Mouse (Mus musculus) ES-E14 (cell line): ENCODE measurements at regions not wholly inside any gene's neighbourhood (a gene's known extent, or its start where the extent isn't known, plus 50 kb on each side); places are given as distances from the start of the nearest gene placed in this dataset.

Source experiments
- DNase-seq: peaks from one replicate; pipeline ENCODE4 v3.0.0-alpha.2; 2013; ENCODE audit warnings: low read depth, low spot score
- H3K27ac ChIP-seq: 2 replicates; pipeline ENCODE4 v1.5.1; 2012; ENCODE audit warnings: low read depth, mild to moderate bottlenecking, low read length, moderate library complexity, mixed read lengths; ENCODE audit not compliant: poor library complexity, insufficient read depth, severe bottlenecking
- H3K36me3 ChIP-seq: 2 replicates; pipeline ENCODE4 v1.6.1; 2012; ENCODE audit warnings: mild to moderate bottlenecking, low read length, moderate library complexity, mixed read lengths; ENCODE audit not compliant: control insufficient read depth, poor library complexity, insufficient read depth, severe bottlenecking
- H3K4me1 ChIP-seq, 2 experiments: fragments of 150-350 bp in 1 of 2; sonication (generic) in 1 of 2; 2 replicates each; pipeline ENCODE4 v1.6.1; 2012; ENCODE audit warnings: low read length in 2 of 2, mild to moderate bottlenecking in 1 of 2, mixed read lengths in 1 of 2; ENCODE audit not compliant: control insufficient read depth in 2 of 2, insufficient read depth in 2 of 2, poor library complexity in 1 of 2
- H3K4me3 ChIP-seq, 2 experiments: fragments of 150-350 bp in 1 of 2; sonication (generic) in 1 of 2; 2 replicates each; pipeline ENCODE4 v1.5.1; 2012; ENCODE audit warnings: low read length in 2 of 2, low read depth in 1 of 2, mild to moderate bottlenecking in 1 of 2, mixed read lengths in 1 of 2; ENCODE audit not compliant: insufficient read depth in 1 of 2, poor library complexity in 1 of 2, severe bottlenecking in 1 of 2
- H3K9ac ChIP-seq: 2 replicates; pipeline ENCODE4 v1.6.1; 2012; ENCODE audit warnings: low read depth, mild to moderate bottlenecking, low read length, mixed read lengths; ENCODE audit not compliant: poor library complexity, insufficient read depth, severe bottlenecking
- H3K9me3 ChIP-seq: fragments of 150-350 bp; sonication (generic); 2 replicates; pipeline ENCODE4 v1.6.1; 2012; ENCODE audit warnings: low read depth, mild to moderate bottlenecking, low read length; ENCODE audit not compliant: control insufficient read depth, insufficient read depth
- CHD2 ChIP-seq: IDR thresholded peaks from 2 replicates; pipeline ENCODE4 v1.6.1; 2014; ENCODE audit warnings: mild to moderate bottlenecking, low read depth, low read length, inconsistent platforms
- HCFC1 ChIP-seq: IDR thresholded peaks from 2 replicates; pipeline ENCODE4 v1.6.1; 2012; ENCODE audit warnings: low read length, inconsistent platforms, borderline replicate concordance; ENCODE audit not compliant: insufficient read depth
- MAFK ChIP-seq: IDR thresholded peaks from 2 replicates; pipeline ENCODE4 v1.6.1; 2014; ENCODE audit warnings: mild to moderate bottlenecking, low read depth, low read length, inconsistent platforms; ENCODE audit not compliant: insufficient read depth
- ZC3H11A ChIP-seq: IDR thresholded peaks from 2 replicates; pipeline ENCODE4 v1.6.1; 2012; ENCODE audit warnings: low read depth, mild to moderate bottlenecking, inconsistent platforms, low read length, borderline replicate concordance
- ZNF384 ChIP-seq: IDR thresholded peaks from 2 replicates; pipeline ENCODE4 v1.6.1; 2012; ENCODE audit warnings: low read depth, low read length, inconsistent platforms
- in situ Hi-C, 2 experiments: fragments of 600-800 bp; cut with MboI; formaldehyde crosslinking; loops; one replicate each; pipeline ENCODE4 v1.15.1; 2025; ENCODE audit warnings: low sequenced_read_pairs in 2 of 2, inconsistent platforms in 1 of 2; ENCODE audit not compliant: unreplicated experiment in 2 of 2

DNA sequence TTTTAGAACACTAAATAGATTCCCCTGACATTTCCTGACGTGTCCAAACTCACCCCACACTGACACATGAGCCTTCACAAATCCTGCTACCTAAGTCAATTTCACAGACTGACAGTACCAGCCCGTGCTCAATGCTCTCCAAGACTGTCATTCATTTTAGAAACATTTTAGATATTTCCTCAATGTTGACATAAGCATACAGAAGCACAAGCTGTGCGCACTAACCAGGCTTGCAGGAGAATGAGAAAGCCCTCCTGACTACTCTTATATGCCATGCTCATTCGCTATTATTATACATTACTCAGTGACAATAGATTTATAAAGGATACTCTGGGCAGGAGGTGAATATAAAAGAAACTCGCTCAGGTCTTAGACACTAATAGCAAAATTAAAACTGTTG lies 129.5 kb downstream of the Serpinb8 start:
- no peaks in the 10 kb centered on the region for H3K36me3 ChIP-seq
- no peak overlapping the region for H3K27ac ChIP-seq
- H3K4me3 ChIP-seq: no peak overlapping the region
- no peak for TF ChIP-seq ZC3H11A
- TF ChIP-seq ZNF384: no peak
- no peak for TF ChIP-seq CHD2
- H3K4me1 ChIP-seq: no peaks in the 10 kb centered on the region
- no peaks in the 10 kb centered on the region for H3K9me3 ChIP-seq
- no peak overlapping the region for H3K9ac ChIP-seq
- in situ Hi-C loops: no loop called here
- no peak for DNase-seq

DNA sequence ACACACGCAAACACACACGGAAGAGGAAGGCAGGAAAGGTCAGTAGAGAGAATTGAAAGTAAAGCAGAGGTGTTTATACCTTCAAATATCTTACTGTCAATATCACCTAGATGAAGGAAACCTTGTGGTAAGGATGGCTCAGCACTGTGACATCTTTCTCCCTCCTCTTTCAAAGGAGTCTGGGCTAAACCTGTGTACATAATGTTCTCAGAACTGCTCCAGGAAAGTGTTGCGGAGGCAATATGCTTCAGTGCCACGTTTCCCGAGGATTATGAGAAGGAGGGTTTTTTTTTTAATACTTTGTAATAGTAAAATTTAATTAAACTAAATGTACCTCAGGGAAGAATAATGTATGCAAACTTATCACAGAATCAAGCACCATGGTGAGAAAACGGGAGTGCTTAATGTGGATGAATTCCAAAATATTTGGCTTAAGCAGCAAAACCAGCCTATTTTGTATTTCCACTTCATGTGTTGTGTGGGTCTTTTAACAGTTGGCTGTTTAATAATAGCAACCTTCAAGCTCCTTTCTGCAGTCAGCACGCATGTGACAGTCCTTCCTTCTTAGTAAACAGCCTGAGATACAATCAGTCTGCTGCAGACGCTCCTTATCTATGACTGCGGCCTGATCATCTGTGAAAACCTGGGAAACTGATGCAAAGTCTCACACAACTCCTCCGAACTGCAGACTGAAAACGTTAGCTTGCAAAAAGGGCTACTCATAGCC lies 138.5 kb downstream of the Serpinb8 start:
- no peak for TF ChIP-seq ZC3H11A
- TF ChIP-seq HCFC1: no peak
- no peak for TF ChIP-seq CHD2
- TF ChIP-seq ZNF384: no peak
- TF ChIP-seq MAFK: no peak
- Histone ChIP-seq H3K9me3 (no peaks in the 10 kb centered on the region), H3K9ac (no peak overlapping the region), H3K27ac (no peak overlapping the region), H3K4me3 (no peak overlapping the region), H3K4me1 (no peaks in the 10 kb centered on the region), H3K36me3 (no peaks in the 10 kb centered on the region)
- DNase-seq: no peak
- in situ Hi-C loops: no loop called here

DNA sequence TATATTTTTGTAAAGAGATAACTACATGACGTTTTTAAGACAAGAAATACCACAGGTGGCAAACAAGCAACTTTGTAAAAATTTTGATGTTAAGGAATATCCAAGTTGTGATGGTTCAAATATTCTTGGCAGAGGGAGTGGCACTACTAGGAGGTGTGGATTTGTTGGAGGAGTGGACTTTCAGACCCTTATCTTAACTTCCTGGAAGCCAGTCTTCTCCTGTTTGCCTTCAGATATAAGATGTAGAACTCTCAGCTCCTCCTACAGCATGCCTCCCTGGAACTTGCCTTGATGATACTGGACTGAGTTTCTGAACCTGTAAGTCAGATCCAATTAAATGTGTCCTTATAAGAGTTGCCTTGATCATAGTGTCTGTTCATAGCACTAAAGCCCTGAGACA lies 175.5 kb downstream of the Serpinb8 start:
- H3K4me3 ChIP-seq: no peak overlapping the region
- in situ Hi-C loops: no loop called here
- no peaks in the 10 kb centered on the region for H3K4me1 ChIP-seq
- TF ChIP-seq ZNF384 (no peak), HCFC1 (no peak), MAFK (no peak), ZC3H11A (no peak), CHD2 (no peak)
- no peak overlapping the region for H3K9ac ChIP-seq
- no peaks in the 10 kb centered on the region for H3K9me3 ChIP-seq
- DNase-seq: no peak
- H3K36me3 ChIP-seq: no peaks in the 10 kb centered on the region
- H3K27ac ChIP-seq: no peak overlapping the region

DNA sequence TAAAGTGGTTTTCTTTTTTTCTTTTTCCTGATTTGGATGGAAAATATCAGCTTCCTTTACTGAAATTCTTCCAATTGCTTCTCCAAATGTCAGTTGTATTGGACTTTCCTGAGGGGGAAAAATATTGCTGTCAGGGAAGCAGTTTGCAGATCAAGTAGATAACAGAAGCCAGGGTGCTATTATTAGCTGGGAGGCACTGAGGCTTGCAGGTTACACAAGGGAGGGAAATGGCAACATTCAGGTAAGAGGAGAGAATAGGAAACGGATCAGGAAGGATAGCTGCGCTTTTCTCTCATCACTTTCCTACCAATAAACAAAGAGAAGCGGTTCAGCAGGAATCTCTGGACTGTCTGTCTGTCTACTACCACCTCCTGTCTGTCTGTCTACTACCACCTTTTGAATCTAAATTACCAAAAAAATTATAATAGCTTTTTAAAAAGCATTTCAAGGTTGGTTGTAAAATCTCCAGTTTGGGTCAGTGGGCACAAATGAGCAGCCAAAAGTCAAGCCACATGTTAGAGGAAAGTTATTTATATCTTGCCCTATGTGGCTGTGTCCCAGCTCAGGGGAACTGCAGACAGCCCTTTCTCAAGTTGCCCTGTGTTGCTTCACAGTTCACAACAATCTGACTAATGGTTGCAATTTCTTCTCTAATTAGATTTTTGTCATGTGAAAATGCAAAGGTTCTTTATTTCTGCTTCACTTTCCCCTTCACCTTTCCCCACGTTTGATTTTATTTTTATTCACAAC lies 177.6 kb downstream of the Serpinb8 start:
- Histone ChIP-seq H3K9me3 (no peaks in the 10 kb centered on the region), H3K9ac (no peak overlapping the region), H3K4me3 (no peak overlapping the region), H3K27ac (no peak overlapping the region), H3K36me3 (no peaks in the 10 kb centered on the region), H3K4me1 (no peaks in the 10 kb centered on the region)
- in situ Hi-C loops: no loop called here
- DNase-seq: no peak
- TF ChIP-seq CHD2: no peak
- no peak for TF ChIP-seq HCFC1
- no peak for TF ChIP-seq MAFK
- TF ChIP-seq ZNF384: no peak
- no peak for TF ChIP-seq ZC3H11A
